Mouse (Mus musculus) MEL (cell line): ENCODE measurements around the gene Rps6ka2.

ENCODE experiments used
- CTCF ChIP-seq, 3 experiments: IDR thresholded peaks in 2 of 3; conservative IDR thresholded peaks in 1 of 3; 2 replicates each; pipeline ENCODE4 v1.5.1; 2011 to 2012; ENCODE audit warnings: low read length in 3 of 3, low read depth in 2 of 3, mild to moderate bottlenecking in 2 of 3, improper control_type of control experiment in 1 of 3, inconsistent platforms in 1 of 3, mixed read lengths in 1 of 3, moderate library complexity in 1 of 3; ENCODE audit not compliant: control insufficient read depth in 1 of 3, insufficient read depth in 1 of 3, poor library complexity in 1 of 3, severe bottlenecking in 1 of 3
- E2F4 ChIP-seq: IDR thresholded peaks from 2 replicates; pipeline ENCODE4 v1.6.1; 2011; ENCODE audit warnings: low read depth, low read length, improper control_type of control experiment, borderline replicate concordance
- EP300 ChIP-seq, 2 experiments: IDR thresholded peaks; 2 replicates each; pipeline ENCODE4 v1.6.1; 2011; ENCODE audit warnings: improper control_type of control experiment in 2 of 2, low read length in 2 of 2, low read depth in 1 of 2, mild to moderate bottlenecking in 1 of 2
- NELFE ChIP-seq: IDR thresholded peaks from 2 replicates; pipeline ENCODE4 v1.6.1; 2011; ENCODE audit warnings: low read depth, low read length, improper control_type of control experiment
- POLR2A ChIP-seq, 2 experiments: IDR thresholded peaks; 2 replicates each; pipeline ENCODE4 v1.6.1; 2011 to 2012; ENCODE audit warnings: low read length in 2 of 2, mild to moderate bottlenecking in 2 of 2, control low read depth in 1 of 2, improper control_type of control experiment in 1 of 2, low read depth in 1 of 2, moderate library complexity in 1 of 2; ENCODE audit not compliant: control insufficient read depth in 1 of 2, insufficient read depth in 1 of 2, poor library complexity in 1 of 2
- RCOR1 ChIP-seq: IDR thresholded peaks from 2 replicates; pipeline ENCODE4 v1.6.1; 2012; ENCODE audit warnings: low read depth, mild to moderate bottlenecking, inconsistent platforms, low read length, improper control_type of control experiment
- UBTF ChIP-seq: IDR thresholded peaks from 2 replicates; pipeline ENCODE4 v1.6.1; 2012; ENCODE audit warnings: low read depth, mild to moderate bottlenecking, inconsistent platforms, low read length, improper control_type of control experiment, moderate library complexity, borderline replicate concordance; ENCODE audit not compliant: insufficient read depth
- ZNF384 ChIP-seq: IDR thresholded peaks from 2 replicates; pipeline ENCODE4 v1.6.1; 2012; ENCODE audit warnings: low read depth, mild to moderate bottlenecking, inconsistent platforms, low read length, improper control_type of control experiment

GRCm38 (mm10) chr17:7292012-7292684 lies 122.2 kb downstream of the Rps6ka2 start:
- TF ChIP-seq E2F4 (no peak), RCOR1 (no peak), NELFE (no peak), CTCF (IDR thresholded peaks at IDR 0.05 in 2 of 3, conservative IDR thresholded peaks at IDR 0.05 in 1 of 3; ENCODE audit: control insufficient read depth in 1 of 3, insufficient read depth in 1 of 3, low read depth in 2 of 3, low read length in 3 of 3, poor library complexity in 1 of 3, severe bottlenecking in 1 of 3) (no peak), UBTF (no peak), EP300 (IDR thresholded peaks at IDR 0.05; ENCODE audit: low read depth in 1 of 2, low read length in 2 of 2) (no peak), POLR2A (IDR thresholded peaks at IDR 0.05; ENCODE audit: control insufficient read depth in 1 of 2, insufficient read depth in 1 of 2, low read depth in 1 of 2, low read length in 2 of 2, poor library complexity in 1 of 2) (no peak), ZNF384 (no peak)
